Mouse (Mus musculus) kidney, postnatal 14 days (tissue): ENCODE data around the gene Sec23ip.

Experiments
- DNase-seq: peaks from one replicate; pipeline ENCODE4 v3.0.0; 2022; ENCODE audit warnings: mixed read lengths

Gene Sec23ip

GRCm38 (mm10) chr7:128781846-128782245 lies 37.1 kb downstream of the Sec23ip start:
- DNase-seq, result no peak

- no peak for DNase-seq
These were observed 45.3 kb downstream of the Sec23ip start for GRCm38 (mm10) chr7:128790045-128790444.

GRCm38 (mm10) chr7:128793464-128793863 lies 48.7 kb downstream of the Sec23ip start:
- DNase-seq, result no peak

DNA sequence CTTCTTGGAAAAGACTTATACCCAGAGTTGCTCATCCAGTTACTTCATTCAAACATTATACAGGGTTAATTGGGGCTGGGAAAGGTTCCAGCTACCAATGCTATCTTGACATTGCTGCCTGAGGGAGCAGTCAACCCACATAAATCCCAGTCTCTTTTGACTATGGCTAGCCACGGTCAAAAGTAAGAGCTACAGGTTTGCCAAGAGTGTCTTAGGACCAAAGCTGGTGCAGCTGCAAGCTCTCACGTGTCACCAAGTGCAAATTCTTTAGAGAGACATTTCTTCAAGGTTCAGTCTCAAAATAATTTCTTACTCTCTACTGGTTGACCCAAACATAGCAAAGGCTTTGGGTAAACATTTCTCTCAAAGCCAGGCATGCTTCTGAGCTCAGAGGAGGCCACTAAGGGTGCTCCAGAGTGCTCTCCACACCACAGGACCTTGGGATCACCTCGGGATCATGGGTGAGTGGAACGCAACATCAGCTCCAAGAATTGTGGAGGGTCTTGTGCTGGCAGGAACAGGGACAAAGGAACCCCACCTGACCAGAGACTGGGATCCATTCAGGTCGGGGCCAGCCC lies 80.3 kb downstream of the Sec23ip start:
- DNase-seq, result no peak

GRCm38 (mm10) chr7:128832455-128833081 lies 87.8 kb downstream of the Sec23ip start:
- DNase-seq, result no peak

- DNase-seq, result no peak
These were observed 88.5 kb downstream of the Sec23ip start for GRCm38 (mm10) chr7:128833196-128833595.
